Mouse (Mus musculus) liver, postnatal 0 days (tissue): ENCODE data around the gene Rps6ka1.
"Not testable (repeated sequence)": the region's sequence is repeated elsewhere in the genome, so short reads cannot be mapped to it uniquely, and the experiment has no call there.

ENCODE experiments used
- CTCF ChIP-seq: sonication (generic); IDR thresholded peaks from 2 replicates; pipeline ENCODE4 v1.5.1; 2016; ENCODE audit warnings: antibody characterized with exemption, low read depth
- EP300 ChIP-seq: IDR thresholded peaks from 2 replicates; pipeline ENCODE4 v1.6.1; 2016; ENCODE audit warnings: antibody characterized with exemption, low read depth, mild to moderate bottlenecking

DNA sequence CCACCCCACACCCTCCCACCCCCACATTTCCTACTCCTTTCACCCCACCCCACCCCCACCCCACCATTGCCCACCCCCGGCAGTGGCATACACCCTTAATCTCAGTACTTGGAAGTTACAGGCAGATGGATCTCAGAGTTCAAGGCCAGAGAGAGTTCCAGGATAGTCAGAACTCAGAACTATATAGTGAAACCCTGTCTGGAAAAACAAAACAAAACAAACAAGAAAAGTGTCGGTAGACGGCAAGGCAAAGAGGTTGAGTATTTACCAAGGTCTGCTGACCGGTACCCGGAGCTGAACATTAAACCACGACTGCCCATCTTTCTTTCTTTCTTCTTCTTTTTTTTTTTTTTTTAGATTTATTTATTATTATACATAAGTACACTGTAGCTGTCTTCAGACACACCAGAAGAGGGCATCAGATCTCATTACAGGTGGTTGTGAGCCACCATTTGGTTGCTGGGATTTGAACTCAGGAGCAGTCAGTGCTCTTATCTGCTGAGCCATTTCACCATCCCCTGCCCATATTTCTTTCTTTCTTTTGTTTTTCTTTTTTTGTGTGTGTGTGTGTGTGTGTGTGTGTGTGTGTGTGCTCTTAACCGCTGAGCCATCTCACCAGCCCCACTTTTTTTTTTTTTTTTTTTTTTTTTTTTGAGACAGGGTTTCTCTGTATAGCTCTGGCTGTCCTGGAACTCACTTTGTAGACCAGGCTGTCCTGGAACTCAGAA lies 45.7 kb downstream of the Rps6ka1 start:
- not testable (repeated sequence) for TF ChIP-seq EP300, CTCF
